Mouse (Mus musculus): ENCODE data around the gene Tmem252.

Gene Tmem252

DNA sequence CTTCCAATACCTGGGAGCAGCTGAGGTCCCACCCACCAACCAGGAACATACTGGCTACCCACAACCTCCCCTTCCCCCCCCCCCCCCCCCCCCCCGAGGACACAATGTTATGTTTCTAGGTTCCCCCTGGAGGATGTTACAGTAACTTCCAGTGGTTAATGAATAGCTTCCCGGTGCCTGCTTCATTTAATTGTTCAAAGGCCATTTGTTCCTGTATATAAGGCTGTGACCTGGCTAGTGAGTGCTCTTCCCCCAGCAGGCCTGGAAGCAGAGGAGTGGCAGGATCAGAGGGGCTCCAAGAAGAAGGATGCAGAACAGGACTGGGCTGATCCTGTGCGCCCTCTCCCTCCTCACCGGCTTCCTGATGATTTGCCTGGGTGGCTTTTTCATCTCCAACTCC lies at the start of gene Tmem252:
Gene Tmem252, plus strand, starts transcription at position 247 of the 400 bp plus-strand sequence.
- no peak for DNase-seq (ENCODE audit: low read depth, low spot score)

DNA sequence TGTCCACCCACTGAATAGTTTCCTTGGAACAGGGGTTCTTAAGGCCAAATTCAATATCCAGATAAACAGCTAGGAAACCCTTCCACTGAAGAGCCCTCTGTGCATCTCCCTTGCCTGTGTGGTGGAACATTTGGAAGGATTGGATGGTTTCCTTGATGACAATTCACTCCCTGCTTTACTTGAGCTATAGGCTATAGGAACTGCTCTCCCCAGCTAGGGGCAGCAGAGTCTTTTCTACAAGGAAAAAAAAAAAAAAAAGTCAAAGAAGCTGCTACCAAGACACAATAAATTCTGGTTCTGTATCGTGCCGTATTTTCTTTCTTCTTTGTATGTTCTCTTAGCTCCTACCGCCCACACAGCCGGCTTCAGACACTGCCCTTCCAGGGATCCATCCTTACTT lies 45.8 kb upstream of the Tmem252 start:
- DNase-seq (ENCODE audit: low read depth, low spot score): no peak

GRCm38 (mm10) chr19:24633008-24633407 lies 40.8 kb upstream of the Tmem252 start:
- DNase-seq (ENCODE audit: low read depth, low spot score): no peak

GRCm38 (mm10) chr19:24634602-24635001 lies 39.2 kb upstream of the Tmem252 start:
- peak; percentile 86 for DNase-seq (ENCODE audit: low read depth, low spot score)

DNA sequence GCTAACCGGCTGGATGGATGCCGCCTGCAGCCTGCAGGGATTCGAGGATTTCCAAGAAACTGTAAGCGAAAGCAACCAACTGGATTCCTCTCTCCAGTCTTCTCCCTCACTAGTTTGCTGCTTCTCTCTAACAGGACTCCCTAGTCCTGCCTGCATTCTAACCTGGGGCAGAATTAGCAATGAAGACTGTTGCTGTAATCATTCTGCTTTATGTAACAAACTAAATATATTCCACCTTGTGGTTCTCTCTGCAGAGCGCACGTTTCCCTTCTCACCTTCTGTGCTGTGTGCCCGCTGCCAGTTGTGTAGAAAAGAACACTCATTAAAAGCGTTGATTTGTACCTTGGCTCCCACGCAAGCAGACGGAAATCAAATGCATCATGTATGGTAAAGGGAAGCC lies 37.2 kb upstream of the Tmem252 start:
- DNase-seq (ENCODE audit: low read depth, low spot score): no peak

DNA sequence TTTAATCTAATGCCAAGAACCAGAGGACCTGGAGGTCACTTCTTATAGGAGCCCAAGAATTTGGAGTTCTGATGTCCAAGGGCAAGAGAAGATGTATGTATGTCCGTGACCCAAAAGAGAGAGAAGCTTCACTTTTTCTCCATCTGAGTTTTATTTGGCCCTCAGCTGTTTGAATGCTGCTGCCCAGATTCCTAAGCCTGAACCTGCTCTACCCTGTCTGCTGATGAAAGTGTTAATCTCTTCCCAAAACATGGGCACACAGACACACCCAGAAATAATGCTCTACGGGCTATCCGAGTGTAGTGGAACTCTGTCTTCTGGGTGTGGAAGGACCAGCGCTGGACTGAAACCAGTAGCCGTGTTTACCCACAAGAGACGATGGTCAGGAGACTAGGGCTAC lies 35.8 kb upstream of the Tmem252 start:
- no peak for DNase-seq (ENCODE audit: low read depth, low spot score)

GRCm38 (mm10) chr19:24640982-24641381 lies 32.8 kb upstream of the Tmem252 start:
- DNase-seq (ENCODE audit: low read depth, low spot score): no peak

DNA sequence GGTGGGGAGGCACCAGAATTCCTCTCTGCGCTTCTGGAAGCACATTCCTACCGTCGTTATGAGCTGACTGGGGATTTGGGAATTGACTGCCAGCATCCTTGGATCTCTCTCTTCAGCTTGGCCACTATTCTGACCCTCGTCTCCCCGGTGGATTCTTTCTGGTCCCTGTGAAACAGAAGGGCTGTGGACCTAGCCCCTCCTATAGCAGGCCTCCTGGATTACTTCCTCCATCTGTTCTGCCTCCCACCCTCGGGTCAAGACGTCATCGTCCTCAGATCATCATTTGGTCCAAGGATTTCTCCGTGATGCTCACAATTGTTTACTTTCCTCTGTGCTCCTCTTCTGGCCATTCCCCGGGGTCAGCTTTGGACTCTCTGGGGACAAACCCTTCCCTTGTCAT lies 28.8 kb upstream of the Tmem252 start:
- no peak for DNase-seq (ENCODE audit: low read depth, low spot score)

GRCm38 (mm10) chr19:24646162-24646829 lies 27.5 kb upstream of the Tmem252 start:
- no peak for DNase-seq (ENCODE audit: low read depth, low spot score)

- no peak for DNase-seq (ENCODE audit: low read depth, low spot score)
Measured at GRCm38 (mm10) chr19:24648016-24648415, 25.8 kb upstream of the Tmem252 start.

GRCm38 (mm10) chr19:24650428-24650827 lies 23.4 kb upstream of the Tmem252 start:
- no peak for DNase-seq (ENCODE audit: low read depth, low spot score)

DNA sequence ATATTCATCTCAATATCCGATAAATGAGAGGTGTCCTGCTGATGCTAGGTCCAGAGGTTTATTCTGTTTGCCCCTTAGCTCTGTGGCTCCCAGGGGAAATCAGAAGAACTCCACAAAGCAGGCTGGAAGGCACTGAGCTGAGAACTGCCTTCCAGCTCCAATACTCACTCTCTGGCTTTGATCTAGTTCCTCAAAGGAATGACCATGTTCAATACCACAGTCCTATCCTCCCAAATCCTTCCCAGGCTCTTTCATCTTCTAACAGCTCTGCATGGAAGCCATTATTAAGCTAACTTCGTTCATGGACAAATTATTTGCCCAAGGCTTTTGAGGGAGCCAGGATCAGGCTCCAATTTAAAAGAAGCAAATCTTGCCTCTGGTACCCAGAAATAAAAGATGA lies 22.2 kb upstream of the Tmem252 start:
- DNase-seq (ENCODE audit: low read depth, low spot score): no peak

GRCm38 (mm10) chr19:24652342-24653019 lies 21.3 kb upstream of the Tmem252 start:
- DNase-seq (ENCODE audit: low read depth, low spot score): no peak

- DNase-seq (ENCODE audit: low read depth, low spot score): no peak
Measured at GRCm38 (mm10) chr19:24653230-24653799, 20.5 kb upstream of the Tmem252 start.

GRCm38 (mm10) chr19:24656981-24657380 lies 16.8 kb upstream of the Tmem252 start:
- no peak for DNase-seq (ENCODE audit: low read depth, low spot score)

DNA sequence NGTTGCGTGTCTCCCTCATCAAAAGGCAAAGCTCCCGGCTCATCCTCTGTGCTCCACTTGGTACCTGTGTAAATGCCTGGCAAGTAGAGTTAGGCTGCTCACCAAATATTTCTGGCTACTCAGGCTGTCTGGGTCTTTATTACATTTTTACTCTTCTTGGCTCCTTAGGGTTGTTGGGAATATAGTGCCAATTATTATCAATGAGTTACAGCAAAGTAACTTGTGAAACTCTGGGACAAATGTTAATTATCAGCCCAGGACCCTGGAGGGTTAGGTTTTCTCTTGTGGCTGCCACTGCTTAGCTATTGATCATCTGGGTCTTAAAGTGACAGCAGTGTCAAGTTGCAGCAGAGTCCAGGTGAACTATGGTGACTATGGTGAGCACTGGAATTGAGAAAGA lies 11.5 kb upstream of the Tmem252 start:
- no peak for DNase-seq (ENCODE audit: low read depth, low spot score)

- DNase-seq (ENCODE audit: low read depth, low spot score): no peak
Measured at GRCm38 (mm10) chr19:24665771-24666170, 8.0 kb upstream of the Tmem252 start.

- DNase-seq (ENCODE audit: low read depth, low spot score): no peak
Measured at GRCm38 (mm10) chr19:24667527-24667926, 6.3 kb upstream of the Tmem252 start.

DNA sequence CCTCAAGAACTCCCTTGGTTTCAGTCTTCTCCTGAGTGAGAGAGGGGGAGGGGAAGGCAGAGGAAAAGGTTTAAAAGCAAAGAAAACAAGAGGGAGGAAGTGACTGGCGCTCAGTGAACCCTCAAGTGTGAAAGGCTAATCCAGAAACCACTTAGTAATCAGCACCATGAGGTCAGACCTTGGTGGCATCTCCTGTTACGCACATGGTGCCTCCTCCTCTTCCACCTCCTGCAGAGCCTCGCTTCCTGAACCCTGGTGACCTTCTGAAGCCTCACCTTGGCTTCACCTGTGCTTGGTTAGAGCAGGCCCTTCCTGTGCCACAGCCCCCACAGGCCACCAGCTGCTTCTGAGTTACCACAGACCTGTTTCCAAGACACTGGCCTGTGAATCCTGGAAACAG lies 2.2 kb upstream of the Tmem252 start:
- DNase-seq (ENCODE audit: low read depth, low spot score): no peak

GRCm38 (mm10) chr19:24672366-24672960 lies 1.3 kb upstream of the Tmem252 start:
- no peak for DNase-seq (ENCODE audit: low read depth, low spot score)

GRCm38 (mm10) chr19:24673331-24673730 lies 477 bp upstream of the Tmem252 start:
- no peak for DNase-seq (ENCODE audit: low read depth, low spot score)

- DNase-seq (ENCODE audit: low read depth, low spot score): no peak
Measured at GRCm38 (mm10) chr19:24676429-24676828, 2.6 kb downstream of the Tmem252 start.

Data from ZHBTc4 (cell line).